Mouse (Mus musculus) liver, embryonic 14.5 days (tissue): ENCODE data around the gene Itih5. TPM values are rescaled to one million over a fixed set of nuclear protein-coding genes. Genes with fewer than 3 reads are reported as not detected.

Source experiments
- ATAC-seq: fragments of 200-750 bp; cut with Nextera tagmentation; 2 replicates; pipeline ENCODE4 v1.8.0; 2017; ENCODE audit warnings: moderate number of reproducible peaks, mild to moderate bottlenecking, moderate library complexity; ENCODE audit not compliant: insufficient read depth
- DNase-seq, 3 experiments: peaks; one replicate each; pipeline ENCODE4 v3.0.0-alpha.2; 2012 to 2013; ENCODE audit warnings: low read depth in 3 of 3, low spot score in 3 of 3
- H3K27ac ChIP-seq: fragments of 300-500 bp; sonication (generic); 2 replicates; pipeline ENCODE4 v1.5.1; 2014; ENCODE audit warnings: moderate library complexity, mild to moderate bottlenecking, control low read depth, inconsistent platforms
- H3K27me3 ChIP-seq: fragments of 300-500 bp; sonication (generic); 2 replicates; pipeline ENCODE4 v1.6.1; 2014; ENCODE audit warnings: mild to moderate bottlenecking, low read length, moderate library complexity; ENCODE audit not compliant: control insufficient read depth, insufficient read depth
- H3K36me3 ChIP-seq: fragments of 300-500 bp; sonication (generic); replicated peaks from 2 replicates; pipeline ENCODE4 v1.6.1; 2014; ENCODE audit warnings: low read depth; ENCODE audit not compliant: control insufficient read depth, insufficient read depth
- H3K4me1 ChIP-seq, 2 experiments: fragments of 200-500 bp in 1 of 2; fragments of 300-500 bp in 1 of 2; sonication (generic) in 1 of 2; replicated peaks; 2 replicates each; pipeline ENCODE4 v1.6.1; 2012 to 2014; ENCODE audit warnings: antibody characterized with exemption in 1 of 2, inconsistent platforms in 1 of 2, low read length in 1 of 2; ENCODE audit not compliant: control insufficient read depth in 2 of 2, insufficient read depth in 2 of 2
- H3K4me2 ChIP-seq: fragments of 300-500 bp; sonication (generic); 2 replicates; pipeline ENCODE4 v1.6.1; 2014; ENCODE audit warnings: low read depth, mild to moderate bottlenecking, control low read depth, moderate library complexity
- H3K4me3 ChIP-seq, 2 experiments: fragments of 200-500 bp in 1 of 2; fragments of 300-500 bp in 1 of 2; sonication (generic) in 1 of 2; 2 replicates each; pipeline ENCODE4 v1.5.1; 2012 to 2014; ENCODE audit warnings: low read depth in 2 of 2, low read length in 2 of 2, mild to moderate bottlenecking in 2 of 2, control low read depth in 1 of 2, inconsistent platforms in 1 of 2, moderate library complexity in 1 of 2; ENCODE audit not compliant: insufficient read depth in 1 of 2
- H3K9ac ChIP-seq: fragments of 300-500 bp; sonication (generic); replicated peaks from 2 replicates; pipeline ENCODE4 v1.6.1; 2014; ENCODE audit warnings: mild to moderate bottlenecking, control low read depth, moderate library complexity
- H3K9me3 ChIP-seq: fragments of 300-500 bp; sonication (generic); 2 replicates; pipeline ENCODE4 v1.6.1; 2016; ENCODE audit warnings: low read length, mixed read lengths; ENCODE audit not compliant: control insufficient read depth
- CTCF ChIP-seq: IDR thresholded peaks from 2 replicates; pipeline ENCODE4 v1.5.1; 2016; ENCODE audit warnings: antibody characterized with exemption, low read depth, control low read depth
- EP300 ChIP-seq: IDR thresholded peaks from 2 replicates; pipeline ENCODE4 v1.6.1; 2016; ENCODE audit warnings: antibody characterized with exemption, low read depth
- WGBS: fragments of 180-500 bp; shearing (Covaris S2); extraction: QIAGEN DNeasy Blood & Tissue Kit; methylation state at CpG from one replicate; pipeline ENCODE4 v1.1.7; 2014; ENCODE audit not compliant: insufficient replicate concordance; 5-methylcytosine and 5-hydroxymethylcytosine counted together
- polyA plus RNA-seq, 2 experiments: library from polyadenylated mRNA; depleted of rRNA in 1 of 2; stranded (reverse) in 1 of 2; unstranded in 1 of 2; fragments of >200 nt; fragmentation: Nextera tagmentation in 1 of 2; extraction: Ambion mirVana in 1 of 2; gene quantifications; 2 replicates each; pipeline versions ENCODE4 v1.2.1 to v1.2.3; 2012 to 2014

The Itih5 gene
- polyA plus RNA-seq, 2 experiments = 2.0 to 2.5 TPM

DNA sequence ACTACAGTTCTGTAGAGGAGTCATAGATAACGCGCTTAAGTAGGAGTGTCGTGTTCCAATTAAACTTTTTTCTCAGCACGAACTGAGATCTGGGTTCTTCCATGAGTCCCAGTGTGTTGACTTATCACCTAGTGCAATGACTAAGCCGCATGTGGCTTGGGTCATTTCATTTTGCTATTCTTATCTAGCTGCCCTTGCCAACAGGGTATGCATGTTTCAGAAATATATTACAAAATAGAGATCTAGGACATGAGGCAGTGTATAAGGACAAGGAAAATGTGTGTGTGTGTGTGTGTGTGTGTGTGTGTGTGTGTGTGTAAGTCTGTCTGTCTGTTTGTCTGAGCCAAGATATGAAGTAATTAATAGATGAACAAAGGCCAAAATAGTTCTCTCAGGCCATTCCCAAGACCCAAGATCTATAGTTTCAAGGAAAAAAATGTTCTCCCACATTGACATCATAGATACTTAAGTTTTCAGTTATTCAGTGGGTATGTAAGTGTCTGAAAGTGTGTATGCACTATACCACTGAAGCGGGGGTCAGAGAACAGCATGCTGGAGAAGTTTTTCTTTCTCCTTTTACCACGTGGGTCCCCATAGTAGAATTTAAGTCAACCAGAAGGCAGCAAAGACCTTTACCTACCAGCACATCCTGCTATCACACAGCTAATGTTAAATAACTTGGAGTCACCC is 62.6 kb downstream of the Itih5 start:
- Histone ChIP-seq H3K4me1 (no peaks in the 10 kb centered on the region), H3K27me3 (no peaks in the 10 kb centered on the region), H3K4me2 (no peak overlapping the region), H3K9ac (no peak overlapping the region), H3K4me3 (no peak overlapping the region), H3K9me3 (no peaks in the 10 kb centered on the region), H3K36me3 (no peaks in the 10 kb centered on the region), H3K27ac (no peak overlapping the region)
- TF ChIP-seq EP300 (no peak), CTCF (no peak)
- 67% methylated on average over 7 of the region's 7 CpGs for WGBS
- ATAC-seq (no peak), DNase-seq (no peak)

- no peak for DNase-seq
- 62% methylated on average over 7 of the region's 7 CpGs for WGBS
- Histone ChIP-seq H3K4me3 (no peak overlapping the region), H3K4me1 (no peaks in the 10 kb centered on the region), H3K27ac (no peak overlapping the region), H3K4me2 (no peak overlapping the region), H3K9me3 (no peaks in the 10 kb centered on the region), H3K27me3 (no peaks in the 10 kb centered on the region), H3K9ac (no peak overlapping the region), H3K36me3 (no peaks in the 10 kb centered on the region)
- TF ChIP-seq EP300 (no peak), CTCF (no peak)
- no peak for ATAC-seq
These were observed 63.3 kb downstream of the Itih5 start for GRCm38 (mm10) chr2:10216566-10217247.

GRCm38 (mm10) chr2:10221862-10222261 is 68.5 kb downstream of the Itih5 start:
- Histone ChIP-seq H3K27ac (no peak overlapping the region), H3K4me2 (no peak overlapping the region), H3K9me3 (no peaks in the 10 kb centered on the region), H3K36me3 (no peaks in the 10 kb centered on the region), H3K4me3 (no peak overlapping the region), H3K9ac (no peak overlapping the region), H3K27me3 (no peaks in the 10 kb centered on the region), H3K4me1 (no peaks in the 10 kb centered on the region)
- no peak for ATAC-seq
- WGBS = 59% methylated on average over 4 of the region's 4 CpGs
- TF ChIP-seq EP300 (no peak), CTCF (no peak)
- DNase-seq = no peak

- H3K4me3 ChIP-seq = no peak overlapping the region
- no peaks in the 10 kb centered on the region for H3K27me3 ChIP-seq
- no peaks in the 10 kb centered on the region for H3K9me3 ChIP-seq
- 55% methylated on average over 1 of the region's 1 CpGs for WGBS
- ATAC-seq (no peak), DNase-seq (no peak)
- TF ChIP-seq CTCF = no peak
- TF ChIP-seq EP300 = no peak
- no peaks in the 10 kb centered on the region for H3K36me3 ChIP-seq
- H3K27ac ChIP-seq = no peak overlapping the region
- H3K4me2 ChIP-seq = no peak overlapping the region
- no peak overlapping the region for H3K9ac ChIP-seq
- H3K4me1 ChIP-seq = no peaks in the 10 kb centered on the region
These were observed 73.5 kb downstream of the Itih5 start for GRCm38 (mm10) chr2:10226907-10227306.

DNA sequence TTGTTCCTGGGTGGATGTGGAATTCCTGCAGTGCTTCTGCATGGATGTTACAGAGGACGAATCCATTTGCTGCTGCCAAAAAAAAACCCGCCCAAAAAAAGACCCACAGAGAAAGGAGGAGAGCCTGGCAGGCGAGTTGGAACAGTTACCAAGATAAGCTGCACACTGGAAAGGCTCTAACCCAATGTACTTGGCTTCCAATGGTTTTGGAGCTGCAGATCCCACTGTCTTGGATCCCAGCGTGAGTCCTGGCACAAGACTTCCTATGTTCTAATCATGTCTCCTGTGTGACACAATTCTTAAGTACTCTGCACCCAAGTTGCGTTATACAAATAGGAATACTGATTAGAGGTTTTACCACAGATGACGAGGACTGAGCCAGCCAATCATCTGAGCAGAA is 78.6 kb downstream of the Itih5 start:
- WGBS = 55% methylated on average over 6 of the region's 6 CpGs
- no peak for TF ChIP-seq EP300
- TF ChIP-seq CTCF = no peak
- Histone ChIP-seq H3K9me3 (no peaks in the 10 kb centered on the region), H3K4me3 (no peak overlapping the region), H3K36me3 (no peaks in the 10 kb centered on the region), H3K9ac (no peak overlapping the region), H3K27ac (no peak overlapping the region), H3K4me2 (no peak overlapping the region), H3K27me3 (no peaks in the 10 kb centered on the region), H3K4me1 (no peaks in the 10 kb centered on the region)
- DNase-seq = no peak
- ATAC-seq = no peak
